Mouse (Mus musculus): Measurements from ENCODE around the gene Kdm4c. TPM values are rescaled to one million over a fixed set of nuclear protein-coding genes. Genes with fewer than 3 reads are reported as not detected.

The Kdm4c gene
- polyA plus RNA-seq, 1 experiment from 2014 or later: 14.3 TPM

GRCm38 (mm10) chr4:74258538-74258937 is 16.2 kb downstream of the Kdm4c start:
- Histone ChIP-seq H3K27ac (no peak overlapping the region), H3K4me3 (no peak overlapping the region), H3K4me1 (0 out of 2 replicates have a peak, but pooled peaks cover 2% of the 10 kb centered on the region), H3K9ac (no peak overlapping the region), H3K36me3 (peaks cover under 1% of the 10 kb centered on the region; the same call in 1 of the 2 replicates), H3K4me2 (no peak overlapping the region), H3K9me3 (no peaks in the 10 kb centered on the region), H3K27me3 (no peaks in the 10 kb centered on the region)
- ATAC-seq (ENCODE audit: insufficient number of reproducible peaks, insufficient read depth, low FRiP score, low TSS enrichment, low read depth): no peak
- WGBS: 42% methylated on average over 1 of the region's 1 CpGs

GRCm38 (mm10) chr4:74259331-74259730 is 17.0 kb downstream of the Kdm4c start:
- H3K27ac ChIP-seq: no peak overlapping the region
- H3K9ac ChIP-seq: no peak overlapping the region
- no peaks in the 10 kb centered on the region for H3K27me3 ChIP-seq
- H3K4me1 ChIP-seq: 0 out of 2 replicates have a peak, but pooled peaks cover 2% of the 10 kb centered on the region
- no peak for ATAC-seq (ENCODE audit: insufficient number of reproducible peaks, insufficient read depth, low FRiP score, low TSS enrichment, low read depth)
- H3K4me2 ChIP-seq: no peak overlapping the region
- no peak overlapping the region for H3K4me3 ChIP-seq
- 20% methylated on average over 3 of the region's 3 CpGs for WGBS
- H3K9me3 ChIP-seq: no peaks in the 10 kb centered on the region
- peaks cover 8% of the 10 kb centered on the region for H3K36me3 ChIP-seq

- H3K27ac ChIP-seq: no peak overlapping the region
- H3K9ac ChIP-seq: no peak overlapping the region
- H3K9me3 ChIP-seq: no peaks in the 10 kb centered on the region
- no peak overlapping the region for H3K4me2 ChIP-seq
- H3K27me3 ChIP-seq: no peaks in the 10 kb centered on the region
- no peak for ATAC-seq (ENCODE audit: insufficient number of reproducible peaks, insufficient read depth, low FRiP score, low TSS enrichment, low read depth)
- peaks cover 13% of the 10 kb centered on the region for H3K36me3 ChIP-seq
- H3K4me3 ChIP-seq: no peak overlapping the region
- 0 out of 2 replicates have a peak, but pooled peaks cover 2% of the 10 kb centered on the region for H3K4me1 ChIP-seq
Observed at GRCm38 (mm10) chr4:74261879-74262278, 19.6 kb downstream of the Kdm4c start.

GRCm38 (mm10) chr4:74264428-74264955 is 22.2 kb downstream of the Kdm4c start:
- H3K27me3 ChIP-seq: no peaks in the 10 kb centered on the region
- H3K36me3 ChIP-seq: peaks cover 18% of the 10 kb centered on the region
- no peaks in the 10 kb centered on the region for H3K9me3 ChIP-seq
- no peak overlapping the region for H3K9ac ChIP-seq
- H3K4me3 ChIP-seq: no peak overlapping the region
- WGBS: 94% methylated on average over 5 of the region's 5 CpGs
- no peak overlapping the region for H3K27ac ChIP-seq
- H3K4me1 ChIP-seq: no peaks in the 10 kb centered on the region
- H3K4me2 ChIP-seq: no peak overlapping the region
- ATAC-seq (ENCODE audit: insufficient number of reproducible peaks, insufficient read depth, low FRiP score, low TSS enrichment, low read depth): no peak

- Histone ChIP-seq H3K4me3 (no peak overlapping the region), H3K27me3 (no peaks in the 10 kb centered on the region), H3K4me1 (no peaks in the 10 kb centered on the region), H3K36me3 (peaks cover 18% of the 10 kb centered on the region), H3K27ac (no peak overlapping the region), H3K9ac (no peak overlapping the region), H3K9me3 (no peaks in the 10 kb centered on the region), H3K4me2 (no peak overlapping the region)
- 88% methylated on average over 5 of the region's 5 CpGs for WGBS
- no peak for ATAC-seq (ENCODE audit: insufficient number of reproducible peaks, insufficient read depth, low FRiP score, low TSS enrichment, low read depth)
Observed at GRCm38 (mm10) chr4:74271180-74271579, 28.9 kb downstream of the Kdm4c start.

GRCm38 (mm10) chr4:74277486-74277885 is 35.2 kb downstream of the Kdm4c start:
- no peak overlapping the region for H3K27ac ChIP-seq
- no peaks in the 10 kb centered on the region for H3K27me3 ChIP-seq
- peaks cover 18% of the 10 kb centered on the region; the same call in 1 of the 2 replicates for H3K36me3 ChIP-seq
- H3K4me3 ChIP-seq: no peak overlapping the region
- 0 out of 2 replicates have a peak, but pooled peaks have one; percentile 62 for ATAC-seq (ENCODE audit: insufficient number of reproducible peaks, insufficient read depth, low FRiP score, low TSS enrichment, low read depth)
- WGBS: 85% methylated on average over 1 of the region's 1 CpGs
- H3K9me3 ChIP-seq: no peaks in the 10 kb centered on the region
- H3K4me2 ChIP-seq: no peak overlapping the region
- no peaks in the 10 kb centered on the region for H3K4me1 ChIP-seq
- no peak overlapping the region for H3K9ac ChIP-seq

GRCm38 (mm10) chr4:74280170-74280569 is 37.9 kb downstream of the Kdm4c start:
- 87% methylated on average over 3 of the region's 3 CpGs for WGBS
- ATAC-seq (ENCODE audit: insufficient number of reproducible peaks, insufficient read depth, low FRiP score, low TSS enrichment, low read depth): no peak

GRCm38 (mm10) chr4:74287851-74288250 is 45.6 kb downstream of the Kdm4c start:
- 94% methylated on average over 3 of the region's 3 CpGs for WGBS
- Histone ChIP-seq H3K36me3 (peaks cover 12% of the 10 kb centered on the region), H3K9me3 (no peaks in the 10 kb centered on the region), H3K27ac (no peak overlapping the region), H3K4me1 (no peaks in the 10 kb centered on the region), H3K4me2 (no peak overlapping the region), H3K9ac (no peak overlapping the region), H3K27me3 (no peaks in the 10 kb centered on the region), H3K4me3 (no peak overlapping the region)
- ATAC-seq (ENCODE audit: insufficient number of reproducible peaks, insufficient read depth, low FRiP score, low TSS enrichment, low read depth): no peak

More at GRCm38 (mm10) chr4:74280170-74280569, 37.9 kb downstream of the Kdm4c start:
- Histone ChIP-seq H3K4me1 (no peaks in the 10 kb centered on the region), H3K27ac (no peak overlapping the region), H3K27me3 (no peaks in the 10 kb centered on the region), H3K4me2 (no peak overlapping the region), H3K36me3 (peaks cover 18% of the 10 kb centered on the region; the same call in 1 of the 2 replicates), H3K9me3 (no peaks in the 10 kb centered on the region), H3K4me3 (no peak overlapping the region), H3K9ac (no peak overlapping the region)

GRCm38 (mm10) chr4:74294726-74295125 is 52.4 kb downstream of the Kdm4c start:
- Histone ChIP-seq H3K4me2 (no peak overlapping the region), H3K9ac (no peak overlapping the region), H3K4me3 (no peak overlapping the region), H3K9me3 (no peaks in the 10 kb centered on the region), H3K27me3 (no peaks in the 10 kb centered on the region), H3K27ac (no peak overlapping the region), H3K4me1 (no peaks in the 10 kb centered on the region), H3K36me3 (peaks cover 10% of the 10 kb centered on the region; the same call in 1 of the 2 replicates)
- 75% methylated on average over 3 of the region's 3 CpGs for WGBS
- ATAC-seq (ENCODE audit: insufficient number of reproducible peaks, insufficient read depth, low FRiP score, low TSS enrichment, low read depth): no peak

- no peaks in the 10 kb centered on the region for H3K9me3 ChIP-seq
- H3K36me3 ChIP-seq: no peaks in the 10 kb centered on the region
- no peak overlapping the region for H3K4me2 ChIP-seq
- no peaks in the 10 kb centered on the region for H3K27me3 ChIP-seq
- H3K4me1 ChIP-seq: no peaks in the 10 kb centered on the region
- 92% methylated on average over 5 of the region's 5 CpGs for WGBS
- no peak for ATAC-seq (ENCODE audit: insufficient number of reproducible peaks, insufficient read depth, low FRiP score, low TSS enrichment, low read depth)
- H3K27ac ChIP-seq: no peak overlapping the region
- no peak overlapping the region for H3K9ac ChIP-seq
- no peak overlapping the region for H3K4me3 ChIP-seq
Observed at GRCm38 (mm10) chr4:74305315-74306105, 63.2 kb downstream of the Kdm4c start.

- no peak overlapping the region for H3K4me2 ChIP-seq
- WGBS: 90% methylated on average over 5 of the region's 5 CpGs
- H3K9me3 ChIP-seq: no peaks in the 10 kb centered on the region
- no peak overlapping the region for H3K4me3 ChIP-seq
- no peak overlapping the region for H3K9ac ChIP-seq
- H3K27ac ChIP-seq: no peak overlapping the region
- H3K27me3 ChIP-seq: no peaks in the 10 kb centered on the region
- H3K36me3 ChIP-seq: peaks cover 15% of the 10 kb centered on the region
- ATAC-seq (ENCODE audit: insufficient number of reproducible peaks, insufficient read depth, low FRiP score, low TSS enrichment, low read depth): no peak
- no peaks in the 10 kb centered on the region for H3K4me1 ChIP-seq
Observed at GRCm38 (mm10) chr4:74311135-74311534, 68.8 kb downstream of the Kdm4c start.

- H3K27me3 ChIP-seq: no peaks in the 10 kb centered on the region
- no peak overlapping the region for H3K9ac ChIP-seq
- H3K4me3 ChIP-seq: no peak overlapping the region
- H3K36me3 ChIP-seq: peaks cover 26% of the 10 kb centered on the region
- ATAC-seq (ENCODE audit: insufficient number of reproducible peaks, insufficient read depth, low FRiP score, low TSS enrichment, low read depth): no peak
- H3K9me3 ChIP-seq: no peaks in the 10 kb centered on the region
- H3K4me2 ChIP-seq: no peak overlapping the region
- 86% methylated on average over 2 of the region's 2 CpGs for WGBS
- H3K4me1 ChIP-seq: no peaks in the 10 kb centered on the region
- H3K27ac ChIP-seq: no peak overlapping the region
Observed at GRCm38 (mm10) chr4:74312858-74313257, 70.6 kb downstream of the Kdm4c start.

All from embryonic facial prominence, embryonic 13.5 days (tissue).